Mouse (Mus musculus) intestine, postnatal 0 days (tissue): ENCODE data around the gene Hoxa1. TPM values are rescaled to one million over a fixed set of nuclear protein-coding genes. Genes with fewer than 3 reads are reported as not detected.

Source experiments
- ATAC-seq: fragments of 200-750 bp; cut with Nextera tagmentation; 2 replicates; pipeline ENCODE4 v1.8.0; 2017; ENCODE audit warnings: mild to moderate bottlenecking, moderate TSS enrichment, moderate library complexity
- H3K27ac ChIP-seq: fragments of 300-500 bp; sonication (generic); 2 replicates; pipeline ENCODE4 v1.5.1; 2014; ENCODE audit warnings: mild to moderate bottlenecking, low read depth, low read length, moderate library complexity
- H3K27me3 ChIP-seq: fragments of 300-500 bp; sonication (generic); replicated peaks from 2 replicates; pipeline ENCODE4 v1.6.1; 2014; ENCODE audit warnings: low read length, mixed read lengths; ENCODE audit not compliant: control insufficient read depth, insufficient read depth
- H3K36me3 ChIP-seq: fragments of 300-500 bp; sonication (generic); 2 replicates; pipeline ENCODE4 v1.6.1; 2014; ENCODE audit warnings: mild to moderate bottlenecking, moderate library complexity; ENCODE audit not compliant: control insufficient read depth, insufficient read depth
- H3K4me1 ChIP-seq: fragments of 300-500 bp; sonication (generic); replicated peaks from 2 replicates; pipeline ENCODE4 v1.6.1; 2014; ENCODE audit warnings: antibody characterized with exemption, low read length, mixed read lengths; ENCODE audit not compliant: control insufficient read depth, insufficient read depth
- H3K4me2 ChIP-seq: fragments of 300-500 bp; sonication (generic); replicated peaks from 2 replicates; pipeline ENCODE4 v1.6.1; 2014; ENCODE audit warnings: low read depth, mild to moderate bottlenecking, moderate library complexity
- H3K4me3 ChIP-seq: fragments of 300-500 bp; sonication (generic); 2 replicates; pipeline ENCODE4 v1.5.1; 2014; ENCODE audit warnings: low read depth, low read length
- H3K9ac ChIP-seq: fragments of 300-500 bp; sonication (generic); 2 replicates; pipeline ENCODE4 v1.6.1; 2014; ENCODE audit warnings: mild to moderate bottlenecking, low read depth, low read length
- H3K9me3 ChIP-seq: fragments of 300-500 bp; sonication (generic); 2 replicates; pipeline ENCODE4 v1.6.1; 2016; ENCODE audit warnings: mixed run types; ENCODE audit not compliant: control insufficient read depth
- CTCF ChIP-seq: sonication (generic); IDR thresholded peaks from 2 replicates; pipeline ENCODE4 v1.5.1; 2016; ENCODE audit warnings: low read depth, mild to moderate bottlenecking, control low read depth, antibody characterized with exemption, moderate library complexity
- WGBS: fragments of 180-500 bp; shearing (Covaris S2); extraction: QIAGEN DNeasy Blood & Tissue Kit; methylation state at CpG from one replicate; pipeline ENCODE4 v1.1.7; 2014; 5-methylcytosine and 5-hydroxymethylcytosine counted together
- polyA plus RNA-seq: library from polyadenylated mRNA; unstranded; fragments of >200 nt; fragmentation: Nextera tagmentation; extraction: Ambion mirVana; gene quantifications from 2 replicates; pipeline ENCODE4 v1.2.1, GENCODE M21; 2015

Hoxa1 gene
- polyA plus RNA-seq, 1 experiment from 2014 or later, result 0.37 TPM

DNA sequence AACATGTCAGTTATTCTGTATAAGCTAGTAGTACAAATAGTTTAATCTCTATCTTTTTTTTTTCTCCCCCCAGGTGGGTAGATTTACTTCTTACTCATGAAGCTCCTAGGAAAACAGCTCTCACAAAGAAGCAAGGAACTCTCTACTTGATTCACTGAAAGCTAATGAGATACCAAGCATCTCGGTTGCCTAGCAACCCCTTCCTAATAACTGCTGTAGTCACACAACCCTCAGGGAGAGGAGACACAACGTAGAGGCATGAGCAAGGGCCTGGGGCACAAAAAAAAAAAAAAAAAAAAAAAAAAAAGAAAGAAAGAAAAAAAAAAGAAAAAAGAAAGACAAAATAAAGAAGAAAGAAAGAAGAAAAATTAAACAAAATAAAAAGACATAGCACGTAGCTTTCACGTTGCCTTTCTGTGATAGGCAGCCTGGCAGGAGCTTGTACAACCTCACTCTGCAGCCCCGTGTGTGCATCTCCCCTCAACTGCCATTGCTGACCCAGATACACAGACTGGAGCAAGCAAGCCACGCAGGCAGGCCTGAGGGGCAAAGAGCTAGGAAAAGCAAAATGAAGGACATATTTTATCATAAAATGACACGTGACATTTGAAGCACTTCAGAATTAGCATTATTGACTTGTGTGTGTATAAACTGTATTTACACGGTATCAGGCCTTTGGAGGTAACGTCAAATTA is 20.1 kb downstream of the Hoxa1 start:
- no peak for ATAC-seq
- no peak overlapping the region for H3K4me2 ChIP-seq
- WGBS, result 69% methylated on average over 9 of the region's 9 CpGs

GRCm38 (mm10) chr6:52123673-52124072 is 34.4 kb downstream of the Hoxa1 start:
- Histone ChIP-seq H3K9ac (no peak overlapping the region), H3K4me2 (no peak overlapping the region), H3K4me3 (no peak overlapping the region), H3K27me3 (no peaks in the 10 kb centered on the region), H3K9me3 (no peaks in the 10 kb centered on the region), H3K36me3 (no peaks in the 10 kb centered on the region), H3K27ac (no peak overlapping the region), H3K4me1 (no peaks in the 10 kb centered on the region)
- WGBS, result 77% methylated on average over 4 of the region's 4 CpGs
- no peak for ATAC-seq
- TF ChIP-seq CTCF, result no peak

More for the DNA sequence above, 20.1 kb downstream of the Hoxa1 start:
- no peak for TF ChIP-seq CTCF
- Histone ChIP-seq H3K36me3 (no peaks in the 10 kb centered on the region), H3K27me3 (no peaks in the 10 kb centered on the region), H3K9me3 (no peaks in the 10 kb centered on the region), H3K4me3 (no peak overlapping the region), H3K9ac (no peak overlapping the region), H3K27ac (no peak overlapping the region), H3K4me1 (no peaks in the 10 kb centered on the region)

- Histone ChIP-seq H3K9ac (no peak overlapping the region), H3K9me3 (no peaks in the 10 kb centered on the region), H3K4me2 (no peak overlapping the region), H3K27ac (no peak overlapping the region), H3K4me1 (no peaks in the 10 kb centered on the region), H3K36me3 (no peaks in the 10 kb centered on the region), H3K27me3 (no peaks in the 10 kb centered on the region), H3K4me3 (no peak overlapping the region)
- TF ChIP-seq CTCF, result no peak
- ATAC-seq, result no peak
- 74% methylated on average over 3 of the region's 3 CpGs for WGBS
These were observed 36.9 kb downstream of the Hoxa1 start for GRCm38 (mm10) chr6:52121173-52121572.

- H3K27me3 ChIP-seq, result peaks cover 4% of the 10 kb centered on the region; the same call in 1 of the 2 replicates
- H3K4me2 ChIP-seq, result no peak overlapping the region
- no peak overlapping the region for H3K4me3 ChIP-seq
- no peak overlapping the region for H3K9ac ChIP-seq
- 26% methylated on average over 6 of the region's 6 CpGs for WGBS
- H3K9me3 ChIP-seq, result no peaks in the 10 kb centered on the region
- no peaks in the 10 kb centered on the region for H3K36me3 ChIP-seq
- no peaks in the 10 kb centered on the region for H3K4me1 ChIP-seq
- no peak for TF ChIP-seq CTCF
- no peak overlapping the region for H3K27ac ChIP-seq
- no peak for ATAC-seq
These were observed 39.0 kb downstream of the Hoxa1 start for GRCm38 (mm10) chr6:52118903-52119635.

DNA sequence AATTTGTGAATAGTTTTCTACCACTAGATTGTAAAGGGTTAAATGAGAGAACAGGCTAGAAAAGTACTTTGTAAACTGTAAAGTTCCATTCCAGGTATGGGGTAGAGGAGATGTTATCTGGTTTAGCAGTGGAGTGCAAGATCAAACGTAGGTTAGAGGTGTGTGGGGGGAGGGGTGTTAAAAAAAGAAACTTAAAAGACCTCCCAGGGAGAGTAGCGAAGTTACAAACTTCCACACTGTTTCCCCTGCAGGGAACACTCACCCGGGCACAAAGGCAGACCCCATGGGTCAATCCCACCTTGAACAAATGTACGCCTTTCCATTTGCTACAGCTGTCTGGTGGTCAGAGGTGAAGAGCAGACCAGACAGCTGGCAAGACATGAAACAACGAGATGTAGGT is 42.2 kb downstream of the Hoxa1 start:
- H3K4me1 ChIP-seq, result no peaks in the 10 kb centered on the region
- H3K4me3 ChIP-seq, result no peak overlapping the region
- TF ChIP-seq CTCF, result no peak
- WGBS, result 49% methylated on average over 5 of the region's 5 CpGs
- H3K4me2 ChIP-seq, result no peak overlapping the region
- H3K9me3 ChIP-seq, result no peaks in the 10 kb centered on the region
- no peak overlapping the region for H3K9ac ChIP-seq
- peaks cover 16% of the 10 kb centered on the region for H3K27me3 ChIP-seq
- H3K36me3 ChIP-seq, result no peaks in the 10 kb centered on the region
- ATAC-seq, result no peak
- no peak overlapping the region for H3K27ac ChIP-seq

DNA sequence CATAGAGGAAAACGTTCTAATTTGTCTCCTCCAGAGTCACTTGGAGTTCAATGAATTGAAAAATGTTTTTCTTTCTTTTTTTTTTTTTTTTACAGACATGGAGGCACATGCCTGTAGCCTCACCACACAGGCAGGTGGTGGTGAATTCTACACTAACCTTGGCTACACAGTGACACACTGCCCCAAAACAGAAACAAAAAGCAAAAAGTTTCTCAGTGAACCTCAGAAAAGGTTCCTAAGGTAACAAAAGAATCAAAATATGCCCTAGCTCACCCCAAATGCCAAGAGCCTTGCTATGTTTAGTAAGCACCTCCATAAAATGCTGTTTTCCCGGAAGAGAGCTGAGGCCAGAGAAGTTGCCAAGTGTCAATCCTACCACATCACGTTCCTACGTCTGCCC is 46.3 kb downstream of the Hoxa1 start:
- TF ChIP-seq CTCF, result no peak
- 82% methylated on average over 4 of the region's 4 CpGs for WGBS
- no peak for ATAC-seq

More for the DNA sequence above, 46.3 kb downstream of the Hoxa1 start:
- Histone ChIP-seq H3K4me3 (no peak overlapping the region), H3K27me3 (peaks cover 19% of the 10 kb centered on the region), H3K27ac (no peak overlapping the region), H3K4me1 (no peaks in the 10 kb centered on the region), H3K9me3 (no peaks in the 10 kb centered on the region), H3K9ac (no peak overlapping the region), H3K36me3 (no peaks in the 10 kb centered on the region), H3K4me2 (no peak overlapping the region)
